7 mouse cellular contexts compared by ENCODE assay signal in genomic region chr11:113297765-113298164, GRCm38 (mm10).
DNase-seq lines count a peak whose midpoint lies in the region; ATAC-seq and TF ChIP-seq lines count a peak whose summit lies in the region.

No protein-coding gene starts in this region.

- no peaks in the 10 kb centered on the region for H3K9me3 ChIP-seq in forebrain, embryonic 10.5 days

- no peak for TF ChIP-seq POLR2A in small intestine, adult 2 months (IDR thresholded peaks at IDR 0.05; ENCODE audit: low read depth, low read length)

- peak; percentile 91 for ATAC-seq in megakaryocyte progenitor cell, adult 5-6 weeks (replicated peaks; ENCODE audit: poor library complexity)

- no peak overlapping the region for H3K4me3 ChIP-seq in forebrain, embryonic 10.5 days
- no peak overlapping the region for H3K4me3 ChIP-seq in small intestine, adult 2 months (ENCODE audit: low read depth, low read length)

- H3K4me1 ChIP-seq in forebrain, embryonic 10.5 days, result peaks cover 46% of the 10 kb centered on the region
- peaks cover 14% of the 10 kb centered on the region for H3K4me1 ChIP-seq in small intestine, adult 2 months (ENCODE audit: control insufficient read depth, insufficient read depth, insufficient read length, low read length)

- DNase-seq in NIH3T3 (ENCODE audit: low read depth), result peak; percentile 87
- DNase-seq in brain, embryonic 18.5 days (ENCODE audit: low read depth, low spot score), result peak; percentile 51
- peak; percentile 66 for DNase-seq in forebrain, embryonic 10.5 days (ENCODE audit: extremely low spot score, low spot score)
- peak; percentile 82 for DNase-seq in heart, postnatal 4 days
- DNase-seq in layer of hippocampus, postnatal 25 days (ENCODE audit: extremely low spot score in 1 of 2, low spot score in 1 of 2), result peak; percentile 70 to 78

- 17% methylated on average over 2 of the region's 2 CpGs for WGBS in forebrain, embryonic 10.5 days
- 13% methylated on average over 2 of the region's 2 CpGs for WGBS in small intestine, adult 2 months

- H3K36me3 ChIP-seq in forebrain, embryonic 10.5 days (replicated peaks), result no peaks in the 10 kb centered on the region
- H3K36me3 ChIP-seq in small intestine, adult 2 months (ENCODE audit: control insufficient read depth, insufficient read depth, low read length), result no peaks in the 10 kb centered on the region

- no peak overlapping the region for H3K27ac ChIP-seq in forebrain, embryonic 10.5 days
- no peak overlapping the region for H3K27ac ChIP-seq in small intestine, adult 2 months (ENCODE audit: insufficient read depth, low read depth, low read length)

- H3K27me3 ChIP-seq in forebrain, embryonic 10.5 days (ENCODE audit: poor library complexity, severe bottlenecking), result no peaks in the 10 kb centered on the region; the same call in 1 of the 2 replicates
- no peaks in the 10 kb centered on the region for H3K27me3 ChIP-seq in small intestine, adult 2 months (ENCODE audit: control insufficient read depth, insufficient read depth, low read length)

- peak; percentile 89; the same call in 1 of the 2 replicates for TF ChIP-seq CTCF in small intestine, adult 2 months (IDR thresholded peaks at IDR 0.05; ENCODE audit: extremely low read depth, insufficient read length, insufficient replicate concordance, low read depth, low read length)
